Mouse (Mus musculus): ENCODE results near the gene Mthfd1l. TPM values are rescaled to one million over a fixed set of nuclear protein-coding genes. Genes with fewer than 3 reads are reported as not detected.
A peak's percentile ranks its signal among the peaks of the same experiment; 100 is the strongest.

Gene Mthfd1l
- polyA plus RNA-seq, 1 experiment from 2014 or later = 19.1 TPM

DNA sequence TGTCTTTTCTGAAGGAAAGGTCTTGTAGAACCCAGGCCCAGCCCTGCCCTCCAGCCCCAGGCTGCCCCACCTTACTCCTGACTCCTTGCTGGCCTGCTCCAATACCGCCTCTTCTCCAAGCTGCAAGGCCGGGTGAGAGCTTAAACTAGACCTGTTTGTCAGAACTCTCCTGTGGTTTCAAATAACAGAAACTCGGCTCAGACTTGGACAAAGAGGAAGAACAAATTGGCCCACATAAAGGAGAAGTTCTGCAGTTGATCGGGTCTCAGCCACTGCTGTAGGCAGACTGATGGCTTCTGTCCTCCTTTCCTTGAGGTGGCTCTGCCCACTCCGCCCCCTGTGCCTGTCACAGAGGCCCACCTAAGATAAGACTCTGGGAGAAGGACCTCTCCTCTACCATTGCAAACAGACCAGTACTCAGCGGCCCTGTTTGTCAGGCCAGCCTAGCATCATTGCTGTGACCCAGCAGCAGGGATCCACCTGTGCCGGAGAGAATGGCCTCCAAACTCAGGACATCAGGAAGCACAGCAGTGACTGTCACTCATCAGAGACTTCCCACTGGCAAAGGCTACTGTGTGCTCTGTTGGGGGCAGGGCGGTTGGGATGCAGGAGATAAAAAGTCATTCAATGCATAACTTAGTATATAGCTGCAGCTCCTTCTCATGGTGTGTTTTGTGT is 153.6 kb downstream of the Mthfd1l start:
- in situ Hi-C loops (cut with MboI; ENCODE audit: low pct_unique_long_range_greater_than_20kb) = no loop called here
- H3K27me3 ChIP-seq = no peaks in the 10 kb centered on the region
- ATAC-seq (no peak), DNase-seq (ENCODE audit: low read depth, low spot score) (no peak)
- ChIA-PET CTCF (interaction anchor here (1.1 kb wide), 1 partner anchor 15 kb away, joined by 5 read pairs; no protein-coding TSS in a partner anchor), POLR2A (interaction anchor here (1.1 kb wide), 1 partner anchor 50 kb away, joined by 3 read pairs; no protein-coding TSS in a partner anchor)
- no peak for TF ChIP-seq CTCF (IDR thresholded peaks at IDR 0.05)

GRCm38 (mm10) chr10:4128411-4128810 is 155.5 kb downstream of the Mthfd1l start:
- TF ChIP-seq CTCF (IDR thresholded peaks at IDR 0.05) = no peak
- DNase-seq (ENCODE audit: low read depth, low spot score) (peak; percentile 68), ATAC-seq (peak; percentile 82)
- no peaks in the 10 kb centered on the region for H3K27me3 ChIP-seq
- ChIA-PET CTCF (interaction anchor here (1.1 to 2.1 kb wide), 9 partner anchors 10 to 211 kb away, joined by 3 to 7 read pairs (median 4); no protein-coding TSS in a partner anchor), POLR2A (interaction anchor here (0.9 to 1.2 kb wide), 2 partner anchors 8 to 18 kb away, joined by 3 read pairs; no protein-coding TSS in a partner anchor)
- in situ Hi-C loops (cut with MboI; ENCODE audit: low pct_unique_long_range_greater_than_20kb) = no loop called here

GRCm38 (mm10) chr10:4128915-4129314 is 156.0 kb downstream of the Mthfd1l start:
- H3K27me3 ChIP-seq = no peaks in the 10 kb centered on the region
- ATAC-seq = no peak
- no peak for TF ChIP-seq CTCF (IDR thresholded peaks at IDR 0.05)
- in situ Hi-C loops (cut with MboI; ENCODE audit: low pct_unique_long_range_greater_than_20kb) = no loop called here
- ChIA-PET POLR2A (no interaction called here), CTCF (interaction anchor here (0.7 to 2.1 kb wide), 10 partner anchors 10 to 210 kb away, joined by 3 to 7 read pairs (median 4); no protein-coding TSS in a partner anchor)
- DNase-seq (ENCODE audit: low read depth, low spot score) = no peak

GRCm38 (mm10) chr10:4129461-4129860 is 156.5 kb downstream of the Mthfd1l start:
- in situ Hi-C loops (cut with MboI; ENCODE audit: low pct_unique_long_range_greater_than_20kb) = no loop called here

GRCm38 (mm10) chr10:4130034-4130607 is 157.2 kb downstream of the Mthfd1l start:
- POLR2A ChIA-PET = interaction anchor here (0.6 to 0.7 kb wide), 2 partner anchors 9 to 12 kb away, joined by 3 to 6 read pairs; no protein-coding TSS in a partner anchor
- DNase-seq (ENCODE audit: low read depth, low spot score) (no peak), ATAC-seq (no peak)
- CTCF ChIA-PET = interaction anchor here (0.6 to 2.1 kb wide), 2 partner anchors 9 to 27 kb away, joined by 3 to 7 read pairs; no protein-coding TSS in a partner anchor
- in situ Hi-C loops (cut with MboI; ENCODE audit: low pct_unique_long_range_greater_than_20kb) = no loop called here
- no peak for TF ChIP-seq CTCF (IDR thresholded peaks at IDR 0.05)
- no peaks in the 10 kb centered on the region for H3K27me3 ChIP-seq

More at GRCm38 (mm10) chr10:4129461-4129860, 156.5 kb downstream of the Mthfd1l start:
- ATAC-seq = no peak
- H3K27me3 ChIP-seq = no peaks in the 10 kb centered on the region
- no peak for DNase-seq (ENCODE audit: low read depth, low spot score)
- TF ChIP-seq CTCF (IDR thresholded peaks at IDR 0.05) = no peak
- ChIA-PET POLR2A (interaction anchor here (0.6 kb wide), 2 partner anchors 9 to 35 kb away, joined by 3 read pairs; no protein-coding TSS in a partner anchor), CTCF (interaction anchor here (0.6 to 2.1 kb wide), 8 partner anchors 9 to 210 kb away, joined by 3 to 7 read pairs (median 4); no protein-coding TSS in a partner anchor)

- CTCF ChIA-PET = interaction anchor here (0.8 kb wide), 1 partner anchor 209 kb away, joined by 3 read pairs; no protein-coding TSS in a partner anchor
- no peaks in the 10 kb centered on the region for H3K27me3 ChIP-seq
- ATAC-seq (no peak), DNase-seq (ENCODE audit: low read depth, low spot score) (no peak)
- no peak for TF ChIP-seq CTCF (IDR thresholded peaks at IDR 0.05)
- POLR2A ChIA-PET = interaction anchor here (1.6 kb wide), 1 partner anchor 12 kb away, joined by 4 read pairs; no protein-coding TSS in a partner anchor
- in situ Hi-C loops (cut with MboI; ENCODE audit: low pct_unique_long_range_greater_than_20kb) = no loop called here
Observed at GRCm38 (mm10) chr10:4132735-4133134, 159.8 kb downstream of the Mthfd1l start.

GRCm38 (mm10) chr10:4135100-4135764 is 162.3 kb downstream of the Mthfd1l start:
- H3K27me3 ChIP-seq = no peaks in the 10 kb centered on the region
- ATAC-seq = no peak
- ChIA-PET POLR2A (no interaction called here), CTCF (interaction anchor here (1.0 kb wide), 1 partner anchor 10 kb away, joined by 3 read pairs; no protein-coding TSS in a partner anchor)
- in situ Hi-C loops (cut with MboI; ENCODE audit: low pct_unique_long_range_greater_than_20kb) = no loop called here
- DNase-seq (ENCODE audit: low read depth, low spot score) = no peak
- no peak for TF ChIP-seq CTCF (IDR thresholded peaks at IDR 0.05)

- ChIA-PET POLR2A (no interaction called here), CTCF (interaction anchor here (2.2 kb wide), 1 partner anchor 10 kb away, joined by 7 read pairs; no protein-coding TSS in a partner anchor)
- in situ Hi-C loops (cut with MboI; ENCODE audit: low pct_unique_long_range_greater_than_20kb) = no loop called here
- no peak for TF ChIP-seq CTCF (IDR thresholded peaks at IDR 0.05)
- no peak for DNase-seq (ENCODE audit: low read depth, low spot score)
- no peak for ATAC-seq
- H3K27me3 ChIP-seq = no peaks in the 10 kb centered on the region
Observed at GRCm38 (mm10) chr10:4139531-4139930, 166.6 kb downstream of the Mthfd1l start.

GRCm38 (mm10) chr10:4141689-4142088 is 168.8 kb downstream of the Mthfd1l start:
- TF ChIP-seq CTCF (IDR thresholded peaks at IDR 0.05) = no peak
- ChIA-PET POLR2A (no interaction called here), CTCF (interaction anchor here (1.6 kb wide), 1 partner anchor 12 kb away, joined by 3 read pairs; no protein-coding TSS in a partner anchor)
- ATAC-seq (no peak), DNase-seq (ENCODE audit: low read depth, low spot score) (no peak)
- H3K27me3 ChIP-seq = no peaks in the 10 kb centered on the region
- in situ Hi-C loops (cut with MboI; ENCODE audit: low pct_unique_long_range_greater_than_20kb) = no loop called here

DNA sequence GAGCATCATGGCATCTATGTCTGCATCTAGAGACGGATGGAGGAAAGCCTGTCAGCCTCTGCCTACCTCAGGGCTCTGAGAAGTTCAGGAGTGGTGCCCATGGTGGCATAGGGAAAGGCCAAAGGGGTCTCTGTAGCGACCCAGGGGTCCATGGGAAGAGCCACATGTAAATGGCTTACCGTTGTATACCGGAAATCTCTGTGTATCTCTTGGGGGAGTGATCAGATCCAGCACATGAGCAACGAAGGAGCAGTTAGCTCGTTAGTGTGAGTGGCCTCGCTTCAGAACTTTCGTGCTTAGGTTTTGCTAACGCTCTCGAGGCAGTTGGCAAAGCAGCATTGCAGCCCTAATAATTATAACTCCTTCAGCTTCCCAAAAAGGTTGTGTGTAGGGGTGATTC is 169.9 kb downstream of the Mthfd1l start:
- no peak for TF ChIP-seq CTCF (IDR thresholded peaks at IDR 0.05)
- in situ Hi-C loops (cut with MboI; ENCODE audit: low pct_unique_long_range_greater_than_20kb) = no loop called here
- no peak for ATAC-seq
- no peaks in the 10 kb centered on the region for H3K27me3 ChIP-seq
- no peak for DNase-seq (ENCODE audit: low read depth, low spot score)
- POLR2A ChIA-PET = no interaction called here
- CTCF ChIA-PET = interaction anchor here (0.7 to 1.6 kb wide), 3 partner anchors 10 to 68 kb away, joined by 3 to 4 read pairs (median 3); no protein-coding TSS in a partner anchor

All from Patski (cell line).